Mouse (Mus musculus) liver, embryonic 14.5 days (tissue): ENCODE measurements around the gene 4632433K11Rik. TPM values are rescaled to one million over a fixed set of nuclear protein-coding genes. Genes with fewer than 3 reads are reported as not detected.

Experiments
- ATAC-seq: fragments of 200-750 bp; cut with Nextera tagmentation; 2 replicates; pipeline ENCODE4 v1.8.0; 2017; ENCODE audit warnings: moderate number of reproducible peaks, mild to moderate bottlenecking, moderate library complexity; ENCODE audit not compliant: insufficient read depth
- DNase-seq, 3 experiments: peaks; one replicate each; pipeline ENCODE4 v3.0.0-alpha.2; 2012 to 2013; ENCODE audit warnings: low read depth in 3 of 3, low spot score in 3 of 3
- H3K27ac ChIP-seq: fragments of 300-500 bp; sonication (generic); 2 replicates; pipeline ENCODE4 v1.5.1; 2014; ENCODE audit warnings: moderate library complexity, mild to moderate bottlenecking, control low read depth, inconsistent platforms
- H3K27me3 ChIP-seq: fragments of 300-500 bp; sonication (generic); 2 replicates; pipeline ENCODE4 v1.6.1; 2014; ENCODE audit warnings: mild to moderate bottlenecking, low read length, moderate library complexity; ENCODE audit not compliant: control insufficient read depth, insufficient read depth
- H3K36me3 ChIP-seq: fragments of 300-500 bp; sonication (generic); replicated peaks from 2 replicates; pipeline ENCODE4 v1.6.1; 2014; ENCODE audit warnings: low read depth; ENCODE audit not compliant: control insufficient read depth, insufficient read depth
- H3K4me1 ChIP-seq, 2 experiments: fragments of 200-500 bp in 1 of 2; fragments of 300-500 bp in 1 of 2; sonication (generic) in 1 of 2; replicated peaks; 2 replicates each; pipeline ENCODE4 v1.6.1; 2012 to 2014; ENCODE audit warnings: antibody characterized with exemption in 1 of 2, inconsistent platforms in 1 of 2, low read length in 1 of 2; ENCODE audit not compliant: control insufficient read depth in 2 of 2, insufficient read depth in 2 of 2
- H3K4me2 ChIP-seq: fragments of 300-500 bp; sonication (generic); 2 replicates; pipeline ENCODE4 v1.6.1; 2014; ENCODE audit warnings: low read depth, mild to moderate bottlenecking, control low read depth, moderate library complexity
- H3K4me3 ChIP-seq, 2 experiments: fragments of 200-500 bp in 1 of 2; fragments of 300-500 bp in 1 of 2; sonication (generic) in 1 of 2; 2 replicates each; pipeline ENCODE4 v1.5.1; 2012 to 2014; ENCODE audit warnings: low read depth in 2 of 2, low read length in 2 of 2, mild to moderate bottlenecking in 2 of 2, control low read depth in 1 of 2, inconsistent platforms in 1 of 2, moderate library complexity in 1 of 2; ENCODE audit not compliant: insufficient read depth in 1 of 2
- H3K9ac ChIP-seq: fragments of 300-500 bp; sonication (generic); replicated peaks from 2 replicates; pipeline ENCODE4 v1.6.1; 2014; ENCODE audit warnings: mild to moderate bottlenecking, control low read depth, moderate library complexity
- H3K9me3 ChIP-seq: fragments of 300-500 bp; sonication (generic); 2 replicates; pipeline ENCODE4 v1.6.1; 2016; ENCODE audit warnings: low read length, mixed read lengths; ENCODE audit not compliant: control insufficient read depth
- CTCF ChIP-seq: IDR thresholded peaks from 2 replicates; pipeline ENCODE4 v1.5.1; 2016; ENCODE audit warnings: antibody characterized with exemption, low read depth, control low read depth
- EP300 ChIP-seq: IDR thresholded peaks from 2 replicates; pipeline ENCODE4 v1.6.1; 2016; ENCODE audit warnings: antibody characterized with exemption, low read depth
- WGBS: fragments of 180-500 bp; shearing (Covaris S2); extraction: QIAGEN DNeasy Blood & Tissue Kit; methylation state at CpG from one replicate; pipeline ENCODE4 v1.1.7; 2014; ENCODE audit not compliant: insufficient replicate concordance; 5-methylcytosine and 5-hydroxymethylcytosine counted together
- polyA plus RNA-seq, 2 experiments: library from polyadenylated mRNA; depleted of rRNA in 1 of 2; stranded (reverse) in 1 of 2; unstranded in 1 of 2; fragments of >200 nt; fragmentation: Nextera tagmentation in 1 of 2; extraction: Ambion mirVana in 1 of 2; gene quantifications; 2 replicates each; pipeline versions ENCODE4 v1.2.1 to v1.2.3; 2012 to 2014

4632433K11Rik gene
- polyA plus RNA-seq (2012; rRNA removed), result not detected in 2 replicates
- not detected in 2 replicates for polyA plus RNA-seq (2014; fragmentation: Nextera tagmentation; extraction: Ambion mirVana)

GRCm38 (mm10) chr7:5033818-5034217 lies at the start of gene 4632433K11Rik:
4632433K11Rik (plus strand) TSS chr7:5034118.
- Histone ChIP-seq H3K4me2 (no peak within 1 kb of the TSS), H3K4me1 (peaks cover 6 to 11% of the 10 kb centered on the region in 2 experiments), H3K27ac (no peak within 1 kb of the TSS), H3K9me3 (peaks cover 20% of the 10 kb centered on the region), H3K4me3 (no peak within 1 kb of the TSS), H3K36me3 (peaks cover 32% of the 10 kb centered on the region), H3K9ac (no peak within 1 kb of the TSS), H3K27me3 (no peaks in the 10 kb centered on the region)
- TF ChIP-seq EP300 (no peak), CTCF (no peak)
- no peak for ATAC-seq
- no peak for DNase-seq
- 64% methylated on average over 3 of the region's 3 CpGs for WGBS

GRCm38 (mm10) chr7:4988250-4988649 lies 45.7 kb upstream of the 4632433K11Rik start:
- WGBS, result 21% methylated on average over 2 of the region's 2 CpGs
- no peak for ATAC-seq

GRCm38 (mm10) chr7:4993347-4993998 lies 40.4 kb upstream of the 4632433K11Rik start:
- no peak for ATAC-seq
- TF ChIP-seq CTCF (no peak), EP300 (no peak)
- Histone ChIP-seq H3K27me3 (peaks cover 20% of the 10 kb centered on the region), H3K4me3 (no peak overlapping the region), H3K9me3 (no peaks in the 10 kb centered on the region), H3K4me1 (no peaks in the 10 kb centered on the region), H3K27ac (no peak overlapping the region), H3K36me3 (no peaks in the 10 kb centered on the region), H3K4me2 (no peak overlapping the region), H3K9ac (no peak overlapping the region)
- DNase-seq, result no peak
- WGBS, result 36% methylated on average over 55 of the region's 55 CpGs

More at GRCm38 (mm10) chr7:4988250-4988649, 45.7 kb upstream of the 4632433K11Rik start:
- Histone ChIP-seq H3K9ac (no peak overlapping the region), H3K4me3 (no peak overlapping the region), H3K27ac (no peak overlapping the region), H3K4me2 (no peak overlapping the region), H3K27me3 (peaks cover 1% of the 10 kb centered on the region; the same call in 1 of the 2 replicates), H3K9me3 (no peaks in the 10 kb centered on the region), H3K4me1 (no peaks in the 10 kb centered on the region), H3K36me3 (no peaks in the 10 kb centered on the region)
- no peak for DNase-seq
- TF ChIP-seq EP300 (no peak), CTCF (no peak)

GRCm38 (mm10) chr7:4993999-4994788 lies 39.7 kb upstream of the 4632433K11Rik start:
- Histone ChIP-seq H3K27me3 (peaks cover 20% of the 10 kb centered on the region), H3K9ac (no peak overlapping the region), H3K4me2 (no peak overlapping the region), H3K36me3 (no peaks in the 10 kb centered on the region), H3K4me3 (no peak overlapping the region), H3K9me3 (no peaks in the 10 kb centered on the region), H3K4me1 (no peaks in the 10 kb centered on the region), H3K27ac (no peak overlapping the region)
- DNase-seq (no peak), ATAC-seq (no peak)
- whole genome bisulfite sequencing, result 42% methylated on average over 58 of the region's 59 CpGs
- TF ChIP-seq EP300, result no peak
- no peak for TF ChIP-seq CTCF

GRCm38 (mm10) chr7:4995268-4996002 lies 38.5 kb upstream of the 4632433K11Rik start:
- 0 out of 2 replicates have a peak overlapping the region, but pooled peaks have one; percentile 20 for H3K9ac ChIP-seq
- no peaks in the 10 kb centered on the region for H3K36me3 ChIP-seq
- no peaks in the 10 kb centered on the region for H3K9me3 ChIP-seq
- H3K27ac ChIP-seq, result no peak overlapping the region
- WGBS, result 6% methylated on average over 19 of the region's 19 CpGs
- peak overlapping the region; percentile 54 for H3K4me2 ChIP-seq
- DNase-seq, result no peak
- peaks cover 20% of the 10 kb centered on the region for H3K27me3 ChIP-seq
- no peaks in the 10 kb centered on the region for H3K4me1 ChIP-seq
- H3K4me3 ChIP-seq, result peak overlapping the region; percentile 54 to 55
- no peak for TF ChIP-seq CTCF
- no peak for TF ChIP-seq EP300
- no peak; the same call in 1 of the 2 replicates for ATAC-seq
